Mouse (Mus musculus) 3T3-L1 (cell line): ENCODE results near the gene Tdrd1.

Experiments used
- DNase-seq: peaks from one replicate; pipeline ENCODE4 v3.0.0-alpha.2; 2015; ENCODE audit warnings: low read depth, low spot score

The Tdrd1 gene

GRCm38 (mm10) chr19:56908472-56909270 is 82.7 kb downstream of the Tdrd1 start:
- peak; percentile 87 for DNase-seq

- no peak for DNase-seq
Measured at GRCm38 (mm10) chr19:56910561-56910960, 84.6 kb downstream of the Tdrd1 start.

- DNase-seq = no peak
Measured at GRCm38 (mm10) chr19:56913761-56914160, 87.8 kb downstream of the Tdrd1 start.

- DNase-seq = no peak
Measured at GRCm38 (mm10) chr19:56914658-56915057, 88.6 kb downstream of the Tdrd1 start.

- DNase-seq = no peak
Measured at GRCm38 (mm10) chr19:56915084-56915483, 89.1 kb downstream of the Tdrd1 start.
